ENCODE assay signal across 15 mouse cellular contexts in the genomic region with DNA sequence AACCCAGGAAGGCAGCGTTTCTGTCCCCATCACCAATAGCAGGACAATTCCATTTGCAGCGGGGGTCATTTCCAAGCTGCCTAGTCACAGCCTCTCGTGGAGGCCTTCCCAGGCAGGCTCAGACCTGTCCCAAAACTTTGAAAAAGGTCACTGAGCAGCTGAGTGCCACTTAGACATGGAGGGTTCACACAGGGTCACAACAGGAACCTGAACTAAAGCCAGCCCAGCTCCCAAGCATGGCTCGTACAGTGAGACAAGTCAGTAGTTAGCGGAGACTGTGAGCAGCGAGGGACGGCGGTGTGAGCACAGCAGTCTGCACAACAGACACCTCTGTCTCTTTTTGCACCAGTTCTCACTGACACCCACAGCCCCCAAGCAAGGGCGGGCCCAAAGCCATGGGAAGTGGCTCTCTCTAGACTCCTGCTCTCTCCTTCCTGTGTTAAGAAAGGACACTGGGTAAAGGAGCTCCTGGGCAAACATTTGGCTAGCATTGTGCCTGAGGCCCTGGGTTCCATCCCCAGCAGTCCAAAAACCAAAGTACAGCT. TPM values are rescaled to one million over a fixed set of nuclear protein-coding genes. Genes with fewer than 3 reads are reported as not detected.
DNase-seq lines count a peak whose midpoint lies in the region; ATAC-seq and TF ChIP-seq lines count a peak whose summit lies in the region.
"Had no signal": no experiment of that assay in that cellular context is flagged by ENCODE, and none has a peak within 500 bp of the region (broad histone marks: within the 10 kb centered on the region; RNA-seq: fewer than 3 reads in every experiment).

No protein-coding gene starts in this region.

- H3K9ac ChIP-seq in kidney, embryonic 16.5 days (replicated peaks; ENCODE audit: low read length): no peak overlapping the region
- H3K9ac ChIP-seq in heart, adult 2 months (ENCODE audit: low read depth, low read length): no peak overlapping the region
- H3K9ac ChIP-seq in midbrain, embryonic 11.5 days (ENCODE audit: low read length): no peak overlapping the region
- H3K9ac ChIP-seq: liver, postnatal 0 days had no signal

- ATAC-seq in kidney, embryonic 16.5 days (ENCODE audit: low FRiP score, low TSS enrichment): no peak; the same call in 1 of the 2 replicates
- ATAC-seq in midbrain, embryonic 11.5 days (ENCODE audit: low FRiP score): no peak
- ATAC-seq: liver, postnatal 0 days had no signal

- no peak for TF ChIP-seq CTCF in heart, adult 2 months (IDR thresholded peaks at IDR 0.05)

- H3K36me3 ChIP-seq in kidney, embryonic 16.5 days (ENCODE audit: insufficient read depth, low read length): no peaks in the 10 kb centered on the region
- H3K36me3 ChIP-seq in heart, adult 2 months (ENCODE audit: control insufficient read depth, insufficient read depth, low read length): peaks cover 11% of the 10 kb centered on the region
- H3K36me3 ChIP-seq in limb, embryonic 10.5 days: no peaks in the 10 kb centered on the region
- H3K36me3 ChIP-seq in midbrain, embryonic 11.5 days (ENCODE audit: control insufficient read depth, insufficient read depth, low read length): no peaks in the 10 kb centered on the region

- no peak overlapping the region for H3K4me2 ChIP-seq in kidney, embryonic 16.5 days (replicated peaks; ENCODE audit: low read depth, low read length)
- no peak overlapping the region for H3K4me2 ChIP-seq in midbrain, embryonic 11.5 days

- peak; percentile 67; the same call in 1 of the 2 replicates for TF ChIP-seq EP300 in heart, adult 2 months (IDR thresholded peaks at IDR 0.05; ENCODE audit: insufficient read depth, low read depth, low read length)

- no peaks in the 10 kb centered on the region for H3K27me3 ChIP-seq in kidney, embryonic 16.5 days (ENCODE audit: insufficient read depth, low read length)
- H3K27me3 ChIP-seq in heart, adult 2 months (ENCODE audit: control insufficient read depth, insufficient read depth, low read length): no peaks in the 10 kb centered on the region
- no peaks in the 10 kb centered on the region for H3K27me3 ChIP-seq in limb, embryonic 10.5 days (ENCODE audit: low read depth, poor library complexity, severe bottlenecking)
- H3K27me3 ChIP-seq in midbrain, embryonic 11.5 days (ENCODE audit: control insufficient read depth, insufficient read depth, low read length): no peaks in the 10 kb centered on the region

- intact Hi-C loops in heart, adult 2 months (cut with DNase I): no loop called here

- H3K4me3 ChIP-seq in kidney, embryonic 16.5 days (ENCODE audit: low read length): no peak overlapping the region
- no peak overlapping the region for H3K4me3 ChIP-seq in heart, adult 2 months
- no peak overlapping the region for H3K4me3 ChIP-seq in limb, embryonic 10.5 days
- H3K4me3 ChIP-seq in midbrain, embryonic 11.5 days (ENCODE audit: low read depth, low read length): no peak overlapping the region
- H3K4me3 ChIP-seq: myocyte had no signal

- H3K27ac ChIP-seq in kidney, embryonic 16.5 days (ENCODE audit: low read length): no peak overlapping the region
- peak overlapping the region; percentile 87 for H3K27ac ChIP-seq in heart, adult 2 months
- H3K27ac ChIP-seq in limb, embryonic 10.5 days: peak overlapping the region; percentile 12; the same call in 1 of the 2 replicates
- H3K27ac ChIP-seq in midbrain, embryonic 11.5 days (ENCODE audit: low read depth, low read length): no peak overlapping the region

- WGBS in kidney, embryonic 16.5 days: 51% methylated on average over 9 of the region's 9 CpGs
- WGBS in heart, adult 2 months: 34% methylated on average over 9 of the region's 9 CpGs
- 69% methylated on average over 9 of the region's 9 CpGs for WGBS in limb, embryonic 10.5 days
- WGBS in midbrain, embryonic 11.5 days: 78% methylated on average over 9 of the region's 9 CpGs

- peaks cover 22% of the 10 kb centered on the region for H3K4me1 ChIP-seq in kidney, embryonic 16.5 days (ENCODE audit: insufficient read depth, low read length)
- H3K4me1 ChIP-seq in heart, adult 2 months (ENCODE audit: control insufficient read depth, insufficient read depth, low read length): peaks cover 39% of the 10 kb centered on the region
- H3K4me1 ChIP-seq in limb, embryonic 10.5 days: peaks cover 47% of the 10 kb centered on the region
- no peaks in the 10 kb centered on the region for H3K4me1 ChIP-seq in midbrain, embryonic 11.5 days (ENCODE audit: control insufficient read depth, insufficient read depth, low read length)

- TF ChIP-seq POLR2A in heart, adult 2 months (IDR thresholded peaks at IDR 0.05; ENCODE audit: insufficient read depth, low read depth, low read length): no peak

- no peaks in the 10 kb centered on the region for H3K79me2 ChIP-seq in heart, adult 2 months (replicated peaks; ENCODE audit: control insufficient read depth, insufficient read depth, low read length)

- DNase-seq in kidney, adult 11 months: peak; percentile 46
- DNase-seq in ZHBTc4 (ENCODE audit: low read depth, low spot score): peak; percentile 45
- peak; percentile 52 to 65 for DNase-seq in heart, adult 2 months
- DNase-seq in limb, embryonic 10.5 days (ENCODE audit: low spot score): no peak
- DNase-seq in neural tube, embryonic 10.5 days (ENCODE audit: extremely low spot score, low spot score): no peak
- no peak for DNase-seq in midbrain, embryonic 11.5 days (ENCODE audit: low spot score, missing footprints)
- DNase-seq in B cell, adult 2 months: no peak
- DNase-seq: adrenal gland, postnatal 25 days; cerebellum, adult 8-10 months; liver, postnatal 0 days; retina, postnatal 1 day had no signal

- no peaks in the 10 kb centered on the region for H3K9me3 ChIP-seq in kidney, embryonic 16.5 days (ENCODE audit: low read length)
- no peaks in the 10 kb centered on the region for H3K9me3 ChIP-seq in limb, embryonic 10.5 days (replicated peaks)
- no peaks in the 10 kb centered on the region for H3K9me3 ChIP-seq in midbrain, embryonic 11.5 days (ENCODE audit: control insufficient read depth, low read length)

RNA-seq across cellular contexts. Expression of a gene that starts 45.4 kb away (rescaled TPM):
- polyA plus RNA-seq in kidney, embryonic 16.5 days (2015; fragmentation: Nextera tagmentation; extraction: Ambion mirVana): 5.8 and 7.3 TPM in 2 replicates
- under 1 TPM; 0.34 to 0.48 TPM for total RNA-seq in heart, adult 2 months (2021)
- 0.94 and 1.2 TPM in 2 replicates for polyA plus RNA-seq in heart, adult 2 months (2012; rRNA removed)
- polyA plus RNA-seq in limb, embryonic 10.5 days (2016; fragmentation: Nextera tagmentation; extraction: Ambion mirVana): 3.5 and 4.6 TPM in 2 replicates
- polyA plus RNA-seq in midbrain, embryonic 11.5 days (2014; fragmentation: Nextera tagmentation; extraction: Ambion mirVana): 2.2 and 2.5 TPM in 2 replicates

RNA-seq across cellular contexts. Expression of a gene that starts 48.5 kb away (rescaled TPM):
- polyA plus RNA-seq in kidney, embryonic 16.5 days (2015; fragmentation: Nextera tagmentation; extraction: Ambion mirVana): not detected in 2 replicates
- not detected for total RNA-seq in heart, adult 2 months (2021)
- polyA plus RNA-seq in heart, adult 2 months (2012; rRNA removed): 4.9 and 6.8 TPM in 2 replicates
- not detected in 2 replicates for polyA plus RNA-seq in limb, embryonic 10.5 days (2016; fragmentation: Nextera tagmentation; extraction: Ambion mirVana)
- not detected in 2 replicates for polyA plus RNA-seq in midbrain, embryonic 11.5 days (2014; fragmentation: Nextera tagmentation; extraction: Ambion mirVana)
- total RNA-seq: adrenal gland, postnatal 25 days had no signal
- polyA plus RNA-seq: intestine, embryonic 14.5 days; liver, postnatal 0 days; stomach, embryonic 16.5 days had no signal

RNA-seq across cellular contexts. Expression of a gene that starts 50.8 kb away (rescaled TPM):
- polyA plus RNA-seq in kidney, embryonic 16.5 days (2015; fragmentation: Nextera tagmentation; extraction: Ambion mirVana): not detected in 2 replicates
- not detected for total RNA-seq in heart, adult 2 months (2021)
- 0.41 TPM in 1 of 2 replicates, not detected in the other for polyA plus RNA-seq in heart, adult 2 months (2012; rRNA removed)
- not detected in 2 replicates for polyA plus RNA-seq in limb, embryonic 10.5 days (2016; fragmentation: Nextera tagmentation; extraction: Ambion mirVana)
- not detected in 2 replicates for polyA plus RNA-seq in midbrain, embryonic 11.5 days (2014; fragmentation: Nextera tagmentation; extraction: Ambion mirVana)
- total RNA-seq: adrenal gland, postnatal 25 days had no signal
- polyA plus RNA-seq: intestine, embryonic 14.5 days; liver, postnatal 0 days; myocyte; stomach, embryonic 16.5 days had no signal

RNA-seq across cellular contexts. Expression of a gene that starts 56.0 kb away (rescaled TPM):
- polyA plus RNA-seq in kidney, embryonic 16.5 days (2015; fragmentation: Nextera tagmentation; extraction: Ambion mirVana): not detected in 2 replicates
- not detected for total RNA-seq in heart, adult 2 months (2021)
- 4.9 and 5.7 TPM in 2 replicates for polyA plus RNA-seq in heart, adult 2 months (2012; rRNA removed)
- polyA plus RNA-seq in limb, embryonic 10.5 days (2016; fragmentation: Nextera tagmentation; extraction: Ambion mirVana): not detected in 2 replicates
- polyA plus RNA-seq in midbrain, embryonic 11.5 days (2014; fragmentation: Nextera tagmentation; extraction: Ambion mirVana): not detected in 2 replicates
- total RNA-seq: adrenal gland, postnatal 25 days had no signal
- polyA plus RNA-seq: intestine, embryonic 14.5 days; liver, postnatal 0 days; myocyte; stomach, embryonic 16.5 days had no signal

Comparison
In these comparisons a context has a peak if more than half of its experiments do, and no peak if none do; other contexts are left out.
1. DNase-seq: peak in kidney, adult 11 months (single experiment), ZHBTc4 (single experiment) and heart, adult 2 months (2 of 2); none in limb, embryonic 10.5 days (single experiment), neural tube, embryonic 10.5 days (single experiment), midbrain, embryonic 11.5 days (single experiment) and B cell, adult 2 months (0 of 2).
2. H3K27ac ChIP-seq: peak in heart, adult 2 months (single experiment) and limb, embryonic 10.5 days (single experiment); none in kidney, embryonic 16.5 days (single experiment) and midbrain, embryonic 11.5 days (single experiment).